In the genomic region with DNA sequence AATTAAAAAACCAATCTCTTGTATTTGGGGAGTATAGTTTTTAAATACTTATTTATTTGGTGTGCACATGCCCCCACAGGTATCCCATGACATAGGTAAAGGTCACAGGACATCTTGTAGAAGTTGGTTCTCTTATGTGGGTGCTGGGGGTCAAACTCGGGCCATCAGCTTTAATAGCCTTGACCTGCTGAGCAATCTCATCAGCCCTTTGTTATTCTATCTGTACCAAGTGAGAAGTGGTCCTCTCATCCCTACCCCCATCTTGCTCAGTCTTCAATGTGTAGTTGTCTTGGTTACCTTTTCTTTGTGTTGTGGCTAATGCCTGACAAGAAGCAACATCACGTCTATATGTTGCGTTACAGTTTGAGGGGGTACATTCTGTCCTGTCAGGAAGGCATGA, we compare ENCODE assay signal across 24 mouse cellular contexts. TPM values are rescaled to one million over a fixed set of nuclear protein-coding genes. Genes with fewer than 3 reads are reported as not detected.
"Had no signal": no experiment of that assay in that cellular context is flagged by ENCODE, and none has a peak within 500 bp of the region (broad histone marks: within the 10 kb centered on the region; RNA-seq: fewer than 3 reads in every experiment).

No protein-coding gene starts in this region.

- H3K9me3 ChIP-seq: midbrain, embryonic 10.5 days; midbrain, embryonic 12.5 days; neural tube, embryonic 13.5 days; neural tube, embryonic 15.5 days; stomach, embryonic 15.5 days had no signal

- H3K36me3 ChIP-seq: midbrain, embryonic 10.5 days; midbrain, embryonic 12.5 days; neural tube, embryonic 13.5 days; neural tube, embryonic 15.5 days; stomach, embryonic 15.5 days had no signal

- H3K27me3 ChIP-seq: neural tube, embryonic 15.5 days; stomach, embryonic 15.5 days had no signal

- DNase-seq: lung, adult 18-20 months; lung, embryonic 14.5 days; lung, postnatal 10 days; lung, postnatal 4 days; midbrain, embryonic 14.5 days; retina, postnatal 1 day; right cerebral cortex, adult 18-20 months; right cerebral cortex, postnatal 14 days; thymus, adult 2 months; thymus, postnatal 14 days; thymus, postnatal 36 days had no signal

- H3K4me1 ChIP-seq: midbrain, embryonic 10.5 days; midbrain, embryonic 12.5 days; neural tube, embryonic 13.5 days; neural tube, embryonic 15.5 days; stomach, embryonic 15.5 days had no signal

- H3K4me2 ChIP-seq: lung, embryonic 14.5 days; midbrain, embryonic 12.5 days; neural tube, embryonic 13.5 days; neural tube, embryonic 15.5 days; stomach, embryonic 15.5 days had no signal

- H3K9ac ChIP-seq: lung, embryonic 14.5 days; midbrain, embryonic 12.5 days; neural tube, embryonic 13.5 days; neural tube, embryonic 15.5 days; stomach, embryonic 15.5 days had no signal

- H3K27ac ChIP-seq: midbrain, embryonic 10.5 days; midbrain, embryonic 12.5 days; neural tube, embryonic 13.5 days; neural tube, embryonic 15.5 days; stomach, embryonic 15.5 days; stomach, postnatal 0 days had no signal

- ATAC-seq: midbrain, embryonic 16.5 days had no signal

- H3K4me3 ChIP-seq: midbrain, embryonic 10.5 days; midbrain, embryonic 12.5 days; myocyte; neural tube, embryonic 13.5 days; neural tube, embryonic 15.5 days; stomach, embryonic 15.5 days had no signal

RNA-seq across cellular contexts. Expression of a gene that starts 6.5 kb away (rescaled TPM):
- total RNA-seq: megakaryocyte, adult 5-6 weeks; megakaryocyte-erythroid progenitor cell, adult 5-6 weeks had no signal
- polyA plus RNA-seq: midbrain, embryonic 10.5 days; midbrain, embryonic 12.5 days; midbrain, embryonic 16.5 days; myocyte; neural tube, embryonic 11.5 days; spleen, adult 2 months; testis, adult 2 months had no signal
